Mouse (Mus musculus) liver, adult 2 months (tissue): ENCODE data around the gene Dgkq.

Source experiments
- CTCF ChIP-seq: fragments of 200-500 bp; IDR thresholded peaks from 2 replicates; pipeline ENCODE4 v1.5.1; 2011; ENCODE audit warnings: low read depth, low read length, control low read depth
- POLR2A ChIP-seq: fragments of 200-500 bp; IDR thresholded peaks from 2 replicates; pipeline ENCODE4 v1.6.1; 2011; ENCODE audit warnings: low read length, control low read depth; ENCODE audit not compliant: insufficient read depth; ENCODE audit errors: extremely low read depth

DNA sequence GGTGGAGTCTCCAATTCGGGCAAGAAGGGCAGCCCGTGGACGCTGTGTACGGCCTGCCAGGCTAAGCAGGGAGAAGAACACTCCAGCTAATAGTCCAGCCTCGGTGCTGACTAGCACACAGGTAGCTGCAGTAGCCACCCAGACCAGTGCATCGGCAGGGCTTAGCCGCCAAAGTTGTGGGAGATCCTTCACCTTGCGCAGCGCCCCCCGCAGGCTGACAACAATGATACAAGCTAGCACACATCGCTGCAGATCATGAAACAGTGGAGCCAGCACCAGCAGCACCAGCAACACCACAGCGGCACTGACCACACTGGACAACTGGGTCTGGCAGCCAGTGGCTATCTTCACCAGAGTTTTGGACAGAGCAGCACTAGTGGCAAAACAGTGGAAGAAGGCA lies 2.3 kb upstream of the Dgkq start:
- TF ChIP-seq POLR2A, result no peak
- peak; percentile 58 for TF ChIP-seq CTCF
